Mouse (Mus musculus): Measurements from ENCODE around the gene Lyzl4.

- TF ChIP-seq GATA1 (IDR thresholded peaks at IDR 0.05; ENCODE audit: borderline replicate concordance, low read length) = no peak
- TF ChIP-seq FLI1 (IDR thresholded peaks at IDR 0.05; ENCODE audit: low read length) = no peak
Observed at GRCm38 (mm10) chr9:121669348-121669791, 27.5 kb upstream of the Lyzl4 start.
